Mouse (Mus musculus) MN1 (cell line): ENCODE results near the gene Rmdn3.

Experiments used
- DNase-seq: peaks from one replicate; pipeline ENCODE4 v3.0.0-alpha.2; 2016; ENCODE audit warnings: low spot score

The Rmdn3 gene

GRCm38 (mm10) chr2:119156681-119157572, at the start of gene Rmdn3:
Gene Rmdn3 (minus strand): TSS chr2:119157034.
- DNase-seq = peak; percentile 97

GRCm38 (mm10) chr2:119203871-119204460, 47.1 kb upstream of the Rmdn3 start:
- DNase-seq = no peak

DNA sequence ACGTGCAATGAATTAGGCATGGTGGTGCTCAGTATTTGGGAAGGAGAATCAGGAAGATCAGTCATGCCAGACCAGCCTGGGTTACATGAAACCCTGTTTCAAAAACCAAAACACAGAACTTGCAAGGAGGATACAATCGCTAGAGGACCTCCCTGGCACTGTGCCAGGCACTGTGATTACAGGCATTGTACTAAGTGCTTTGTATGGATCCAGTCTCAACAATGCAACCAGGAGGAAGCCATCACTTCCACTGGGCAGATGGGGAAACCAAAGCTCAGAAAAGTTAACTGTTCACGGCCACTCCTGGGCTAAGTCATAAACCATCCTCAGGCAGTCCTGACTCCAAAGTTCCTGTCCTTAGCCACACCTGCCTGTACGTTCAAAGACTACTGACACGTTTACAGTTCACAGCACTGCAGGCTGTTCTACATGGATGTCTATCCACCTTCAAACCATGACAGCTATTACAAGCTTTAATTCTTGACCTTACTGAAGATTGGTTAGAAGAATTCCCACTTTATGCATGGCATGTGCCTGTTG, 46.1 kb upstream of the Rmdn3 start:
- peak; percentile 54 for DNase-seq

GRCm38 (mm10) chr2:119198934-119199333, 42.1 kb upstream of the Rmdn3 start:
- no peak for DNase-seq

- DNase-seq = no peak
These were observed 41.2 kb upstream of the Rmdn3 start for GRCm38 (mm10) chr2:119198049-119198448.

DNA sequence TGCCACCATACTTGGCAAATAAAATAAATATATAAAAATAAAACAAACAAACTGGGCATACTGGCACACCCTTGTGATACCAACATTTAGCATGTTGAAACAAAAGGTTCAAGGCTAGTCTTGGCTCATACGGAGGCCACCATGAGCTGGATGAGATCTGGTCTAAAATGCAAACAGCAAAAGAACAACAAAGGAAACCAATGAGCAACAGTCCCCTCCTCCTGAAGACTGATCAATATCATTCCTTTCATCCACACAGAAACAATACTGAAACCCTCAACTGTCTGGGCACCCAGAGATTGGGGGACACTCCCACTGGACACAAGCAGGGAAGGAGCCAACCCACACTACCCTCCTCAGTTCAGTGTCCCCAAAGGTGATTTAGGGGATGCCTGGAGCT, 40.7 kb upstream of the Rmdn3 start:
- DNase-seq = no peak

DNA sequence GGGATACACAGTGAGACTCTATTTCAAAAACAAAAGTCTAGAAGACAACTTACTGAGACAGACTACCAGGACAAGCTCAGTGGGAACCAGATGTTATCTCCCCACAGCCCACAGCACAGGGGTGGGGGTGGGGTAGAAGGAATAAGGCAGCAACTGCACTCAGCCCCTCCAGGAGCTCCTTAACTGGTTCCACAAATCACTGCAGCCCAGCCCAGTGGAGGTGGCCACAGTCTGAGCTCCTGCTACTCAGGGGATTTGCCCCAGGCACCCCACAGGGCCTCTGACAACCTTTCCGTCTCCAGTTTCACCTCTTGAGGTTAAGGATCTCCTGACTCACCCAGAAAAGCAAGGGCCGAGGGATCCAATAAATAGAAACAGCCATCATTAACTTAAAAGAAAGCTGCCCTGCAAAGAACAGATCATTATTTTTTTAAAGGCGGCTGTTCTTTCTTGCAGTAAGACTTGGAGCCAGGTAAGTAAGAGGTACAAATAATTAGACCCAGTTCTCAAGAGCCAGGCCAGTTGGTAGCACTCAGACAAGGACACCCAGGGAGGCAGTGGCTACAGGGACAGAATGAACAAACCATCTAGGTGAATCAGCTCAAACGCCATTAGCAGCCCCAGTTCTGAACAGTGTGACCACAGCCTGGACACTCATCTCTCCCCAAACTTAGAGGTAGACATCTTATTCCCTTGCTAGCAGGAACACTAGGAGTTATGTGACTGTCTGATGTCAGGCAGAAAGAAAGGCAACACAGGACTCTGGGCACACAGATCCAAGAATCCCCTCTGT, 39.7 kb upstream of the Rmdn3 start:
- DNase-seq = no peak

DNA sequence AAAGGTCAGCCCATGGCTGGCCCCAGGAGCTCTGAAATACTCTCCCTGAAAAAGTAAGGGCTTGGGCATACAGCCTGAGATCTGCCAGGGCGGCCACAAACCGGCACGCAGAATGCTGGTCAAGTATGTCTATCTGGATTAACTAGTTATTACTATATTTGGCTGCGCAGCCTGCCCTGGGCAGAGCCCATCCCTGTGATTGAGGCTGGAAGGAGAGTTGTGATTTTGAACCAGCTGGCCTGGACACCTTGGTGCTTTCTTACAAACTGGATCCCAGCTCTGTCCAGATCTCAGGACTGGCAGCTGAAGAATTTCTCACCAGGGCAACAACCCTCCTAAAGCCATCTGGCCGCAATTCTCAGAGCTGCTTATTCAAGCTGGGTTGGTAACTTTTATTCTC, 37.3 kb upstream of the Rmdn3 start:
- DNase-seq = no peak

DNA sequence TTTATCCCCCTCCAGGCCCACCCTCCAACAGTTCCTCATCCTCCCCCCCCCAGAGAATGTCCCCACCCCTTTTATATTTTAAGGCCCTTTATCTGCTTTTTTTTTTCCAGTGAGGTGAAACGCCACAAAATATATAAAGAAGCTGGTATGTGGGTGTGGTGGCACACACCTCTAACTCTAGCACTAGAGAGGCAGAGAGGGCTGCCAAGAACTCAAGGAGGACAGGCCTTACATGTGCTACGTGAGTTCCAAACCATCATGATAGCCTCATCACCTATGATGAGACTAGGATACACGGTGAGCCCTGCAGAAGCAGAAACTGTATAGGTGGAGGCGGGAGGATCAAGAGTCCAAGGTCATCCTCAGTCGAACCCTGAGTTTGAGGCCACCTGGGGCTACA, 34.1 kb upstream of the Rmdn3 start:
- DNase-seq = no peak

DNA sequence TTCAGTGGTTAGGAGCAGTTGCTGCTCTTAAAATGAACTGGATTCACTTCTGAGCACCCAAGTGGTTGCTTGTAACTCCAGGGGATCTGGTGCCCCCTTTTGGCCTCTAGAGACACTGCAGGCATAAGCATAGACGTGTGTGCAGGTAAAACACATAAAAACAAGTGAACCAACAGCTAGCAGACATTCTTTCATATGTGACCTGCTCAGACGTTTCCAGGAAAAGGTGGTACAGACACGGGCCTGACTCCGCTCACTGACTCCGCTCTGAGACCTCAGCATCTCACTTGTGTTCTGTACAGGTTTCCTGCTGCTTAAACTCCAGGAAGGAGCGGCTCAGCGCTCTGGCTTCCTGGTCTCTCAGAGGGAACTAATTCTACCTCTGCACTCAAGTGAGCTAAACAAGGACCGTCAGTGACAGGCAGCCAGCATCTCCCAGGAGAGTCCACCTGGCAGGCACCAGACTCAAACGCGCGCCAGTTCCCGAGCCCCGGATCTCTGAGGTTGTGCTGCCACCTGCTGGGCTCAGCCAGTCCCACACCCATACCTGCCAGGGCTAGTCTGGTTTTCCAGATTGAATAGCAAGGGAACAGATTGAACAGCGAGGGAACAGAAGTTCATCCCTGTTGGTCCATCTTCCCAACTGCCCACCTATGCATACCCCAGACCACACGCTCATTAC, 32.3 kb upstream of the Rmdn3 start:
- DNase-seq = peak; percentile 86

DNA sequence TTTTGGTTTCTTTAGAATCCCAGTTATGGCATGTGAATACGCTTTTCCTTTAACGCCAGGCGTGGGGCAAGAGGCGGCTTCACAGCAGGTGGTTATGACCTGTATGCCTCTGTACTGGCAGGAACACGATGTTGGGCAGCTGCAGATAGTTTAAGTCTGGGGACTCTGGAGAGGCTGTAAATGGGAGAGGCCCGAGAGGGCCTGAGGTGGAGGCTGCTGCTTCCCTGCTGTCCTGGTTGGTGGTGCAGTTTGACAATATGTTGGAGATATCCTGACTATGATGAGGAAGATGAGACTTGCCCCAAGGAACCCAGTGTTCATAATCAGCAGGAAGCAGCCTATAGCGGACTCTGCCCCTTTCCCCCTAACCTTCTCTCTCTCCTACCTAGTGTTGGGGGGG, 26.1 kb upstream of the Rmdn3 start:
- DNase-seq = no peak

- no peak for DNase-seq
These were observed 20.6 kb upstream of the Rmdn3 start for GRCm38 (mm10) chr2:119177384-119177939.

GRCm38 (mm10) chr2:119176761-119177160, 19.9 kb upstream of the Rmdn3 start:
- no peak for DNase-seq

DNA sequence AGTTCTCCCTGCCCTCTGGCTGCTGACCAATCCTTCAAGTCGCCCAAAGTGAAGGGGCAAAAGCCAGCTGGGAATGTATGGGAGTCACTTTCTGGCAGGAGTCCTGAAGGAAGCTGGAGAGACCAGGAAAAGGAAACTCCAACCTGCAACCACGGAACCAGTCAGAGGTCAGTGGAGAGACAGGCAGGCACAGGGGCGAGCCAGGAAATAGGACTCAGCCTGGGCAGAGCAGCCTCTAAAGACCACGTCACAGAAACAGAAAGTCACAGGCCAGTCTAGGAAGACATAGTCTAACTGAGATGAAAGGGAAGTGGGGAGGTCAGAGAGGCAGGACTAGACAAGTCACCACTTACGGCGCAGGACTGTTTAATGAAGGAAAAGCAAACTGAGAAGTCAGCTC, 18.8 kb upstream of the Rmdn3 start:
- no peak for DNase-seq

DNA sequence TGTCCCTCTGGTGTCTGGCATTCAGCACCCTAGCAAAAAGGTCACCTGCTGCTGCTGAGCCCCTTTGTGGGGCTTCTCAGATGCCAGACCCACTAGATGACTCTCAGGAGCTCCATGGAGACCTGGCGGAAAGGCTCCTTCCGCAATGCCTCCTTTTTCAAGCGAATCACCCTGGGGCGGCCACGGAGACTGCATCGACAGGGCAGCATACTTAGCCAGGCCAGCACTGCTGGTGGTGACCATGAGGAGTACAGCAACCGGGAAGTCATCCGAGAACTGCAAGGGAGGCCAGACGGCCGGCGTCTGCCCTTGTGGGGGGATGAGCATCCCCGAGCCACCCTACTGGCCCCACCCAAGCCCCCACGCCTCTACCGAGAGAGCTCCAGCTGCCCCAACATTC, 18.0 kb upstream of the Rmdn3 start:
- no peak for DNase-seq

DNA sequence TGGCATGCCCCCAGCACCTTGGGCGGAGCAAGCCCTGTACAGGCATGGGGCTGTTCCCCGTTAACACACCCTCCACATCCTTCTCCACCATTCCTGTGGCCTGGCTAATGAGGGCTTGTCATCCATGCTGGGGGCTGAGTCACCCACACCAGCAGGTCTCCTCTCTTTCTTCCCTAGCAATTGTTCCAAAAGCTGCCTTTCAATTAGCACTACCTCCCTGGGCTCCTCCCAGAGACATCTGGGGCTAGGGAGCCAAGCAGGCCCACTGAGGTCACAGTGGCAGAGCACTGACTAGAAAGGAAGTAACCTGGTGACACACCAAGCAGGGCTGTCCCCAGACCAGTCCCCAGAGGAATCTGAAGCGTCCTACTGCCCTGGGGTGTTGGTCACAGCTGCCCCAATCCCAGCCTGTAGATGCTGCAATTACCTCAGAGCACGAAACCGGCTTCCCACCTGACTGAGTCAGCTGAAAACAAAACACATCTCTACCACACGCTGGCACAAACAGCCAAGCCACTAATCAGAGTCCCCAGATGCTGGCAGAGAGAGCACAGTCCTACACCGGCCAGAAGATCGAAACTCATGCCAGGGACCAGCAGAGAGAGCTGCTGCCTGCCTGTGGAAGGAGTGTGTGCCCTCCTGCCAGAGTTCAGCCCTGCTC, 17.3 kb upstream of the Rmdn3 start, which contains the start of gene Gm14137:
Gene Gm14137, plus strand, starts transcription at position 519 of the 661 bp plus-strand sequence.
- peak; percentile 82 for DNase-seq

DNA sequence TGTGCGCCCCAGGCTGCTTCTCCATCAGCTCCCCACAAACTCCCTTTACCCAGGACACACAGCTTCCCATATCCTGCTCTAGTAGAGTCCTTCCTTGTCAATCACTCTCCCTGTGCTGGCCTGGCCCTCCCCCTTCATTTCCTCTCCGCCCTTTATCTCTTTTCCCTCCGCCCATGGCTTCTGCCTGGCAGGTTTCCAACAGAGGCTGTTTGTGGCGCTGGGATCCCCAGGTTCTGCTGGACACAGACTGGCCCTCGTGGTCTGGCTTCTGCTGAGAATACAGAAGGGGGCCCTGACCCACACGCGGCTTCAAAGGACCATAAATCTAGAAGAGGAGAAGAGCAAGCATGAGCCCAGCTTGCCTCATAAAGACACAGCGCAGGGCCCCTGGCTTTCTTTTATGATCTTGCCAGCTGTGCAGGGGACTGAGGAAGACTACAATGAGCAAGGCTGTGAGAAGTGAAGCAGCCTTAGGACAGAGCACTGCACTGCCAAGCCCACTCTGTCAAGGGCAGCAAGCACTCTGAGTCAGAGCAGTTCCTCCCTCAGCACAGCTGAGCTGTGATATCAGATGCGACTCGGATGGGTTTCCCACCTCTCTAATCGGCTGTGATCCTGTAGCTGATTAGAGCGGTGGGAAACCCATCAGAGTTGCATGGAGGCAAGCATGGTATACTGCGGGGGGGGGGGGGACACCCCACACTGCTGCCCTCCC, 16.2 kb upstream of the Rmdn3 start:
- peak; percentile 80 for DNase-seq

DNA sequence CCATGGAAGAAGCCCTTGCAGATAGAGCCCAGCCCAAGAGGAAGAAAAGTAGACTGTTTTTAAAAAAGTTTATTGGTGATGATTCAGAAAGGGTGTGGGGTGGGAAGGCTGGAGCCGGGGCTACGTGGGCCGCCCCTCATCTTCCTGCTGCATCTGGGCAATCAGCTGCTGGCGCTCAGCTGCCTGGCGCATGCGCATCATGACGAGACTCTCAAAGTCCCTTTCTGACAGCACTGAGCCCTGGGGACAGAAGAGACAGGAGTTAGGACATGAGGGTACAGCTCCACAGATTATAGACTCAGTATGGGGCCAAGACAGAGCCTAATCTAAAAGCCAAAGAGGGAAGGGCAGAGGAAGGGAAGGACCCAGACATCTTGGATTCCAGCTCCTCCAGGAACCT, 15.6 kb upstream of the Rmdn3 start:
- no peak for DNase-seq

DNA sequence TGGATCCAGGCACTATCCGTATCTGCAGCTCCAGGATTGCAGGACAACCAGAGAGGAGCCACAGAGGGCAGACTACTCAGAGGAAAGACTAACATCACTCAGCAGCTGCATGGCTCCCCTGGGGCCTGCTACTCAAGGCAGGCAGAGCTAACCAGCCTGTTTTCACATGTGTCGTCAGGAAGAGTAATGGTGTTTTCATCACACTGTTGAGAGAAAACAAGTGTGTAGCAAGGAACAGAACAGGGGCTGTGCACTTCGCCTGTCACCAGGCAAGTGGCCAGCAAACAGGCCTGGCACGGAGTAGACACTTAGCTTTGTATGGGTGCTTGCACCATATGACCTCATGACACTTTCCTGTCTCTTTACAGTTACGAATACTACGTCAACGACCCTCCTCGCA, 14.7 kb upstream of the Rmdn3 start:
- peak; percentile 88 for DNase-seq

DNA sequence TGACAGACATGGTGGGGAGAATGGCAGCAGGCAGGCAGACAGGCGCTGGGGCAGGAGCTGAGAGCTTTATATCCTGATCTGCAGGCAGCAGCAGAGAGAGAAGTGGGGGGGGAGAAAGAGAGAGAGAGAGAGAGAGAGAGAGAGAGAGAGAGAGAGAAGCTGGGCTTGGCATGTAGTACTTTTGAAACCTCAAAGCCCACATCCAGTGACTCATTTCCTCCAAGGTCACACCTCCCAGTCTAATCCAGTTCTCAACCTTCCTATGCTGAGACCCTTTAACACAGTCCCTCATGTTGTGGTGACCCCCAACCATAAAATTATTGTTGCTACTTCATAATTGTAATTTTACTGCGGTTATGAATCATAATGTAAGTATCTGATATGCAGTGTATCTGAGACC, 13.4 kb upstream of the Rmdn3 start:
- no peak for DNase-seq
